Mouse (Mus musculus) intestine, embryonic 16.5 days (tissue): ENCODE data around the gene Ttc9b. TPM values are rescaled to one million over a fixed set of nuclear protein-coding genes. Genes with fewer than 3 reads are reported as not detected.

Experiments used
- ATAC-seq: fragments of 200-750 bp; cut with Nextera tagmentation; 2 replicates; pipeline ENCODE4 v1.8.0; 2017; ENCODE audit warnings: moderate TSS enrichment, moderate library complexity
- H3K27ac ChIP-seq: fragments of 300-500 bp; sonication (generic); 2 replicates; pipeline ENCODE4 v1.5.1; 2014; ENCODE audit warnings: mild to moderate bottlenecking, low read length
- H3K27me3 ChIP-seq: fragments of 300-500 bp; sonication (generic); replicated peaks from 2 replicates; pipeline ENCODE4 v1.6.1; 2014; ENCODE audit warnings: low read length, control low read depth, mixed read lengths; ENCODE audit not compliant: control insufficient read depth, insufficient read depth
- H3K36me3 ChIP-seq: fragments of 300-500 bp; sonication (generic); 2 replicates; pipeline ENCODE4 v1.6.1; 2014; ENCODE audit warnings: low read length, control low read depth; ENCODE audit not compliant: control insufficient read depth, insufficient read depth
- H3K4me1 ChIP-seq: fragments of 300-500 bp; sonication (generic); 2 replicates; pipeline ENCODE4 v1.6.1; 2014; ENCODE audit warnings: low read length, control low read depth, mixed read lengths; ENCODE audit not compliant: control insufficient read depth, insufficient read depth
- H3K4me2 ChIP-seq: fragments of 300-500 bp; sonication (generic); 2 replicates; pipeline ENCODE4 v1.6.1; 2014; ENCODE audit warnings: low read depth, low read length, control low read depth
- H3K4me3 ChIP-seq: fragments of 300-500 bp; sonication (generic); 2 replicates; pipeline ENCODE4 v1.5.1; 2014; ENCODE audit warnings: mild to moderate bottlenecking, low read length
- H3K9ac ChIP-seq: fragments of 300-500 bp; sonication (generic); 2 replicates; pipeline ENCODE4 v1.6.1; 2014; ENCODE audit warnings: low read depth, low read length
- H3K9me3 ChIP-seq: fragments of 300-500 bp; sonication (generic); 2 replicates; pipeline ENCODE4 v1.6.1; 2016; ENCODE audit warnings: low read length, control low read depth; ENCODE audit not compliant: control insufficient read depth
- WGBS: fragments of 180-500 bp; shearing (Covaris S2); extraction: QIAGEN DNeasy Blood & Tissue Kit; methylation state at CpG from one replicate; pipeline ENCODE4 v1.1.7; 2014; 5-methylcytosine and 5-hydroxymethylcytosine counted together
- polyA plus RNA-seq: library from polyadenylated mRNA; unstranded; fragments of >200 nt; fragmentation: Nextera tagmentation; extraction: Ambion mirVana; gene quantifications from 2 replicates; pipeline ENCODE4 v1.2.1, GENCODE M21; 2015

Gene Ttc9b
- polyA plus RNA-seq, 1 experiment from 2014 or later = 1.5 TPM

DNA sequence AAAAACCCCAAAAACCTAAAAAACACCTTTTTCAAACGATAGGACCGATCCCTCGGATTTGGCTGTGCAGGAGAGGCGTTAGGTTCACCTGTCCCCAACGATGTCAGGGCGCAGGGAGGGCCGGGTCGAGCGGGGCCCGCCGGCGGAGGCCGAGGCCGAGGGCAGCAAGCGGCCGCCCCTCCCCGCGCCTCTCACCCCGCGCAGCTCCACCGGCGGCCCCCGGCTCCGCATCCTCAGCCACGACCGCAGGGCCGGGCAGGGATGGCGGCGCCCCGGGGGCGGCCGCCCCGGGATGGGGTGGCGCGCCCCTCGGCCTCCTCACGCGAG, 20.4 kb downstream of the Ttc9b start:
- Histone ChIP-seq H3K4me1 (peaks cover 17% of the 10 kb centered on the region), H3K36me3 (no peaks in the 10 kb centered on the region), H3K27me3 (no peaks in the 10 kb centered on the region), H3K27ac (no peak overlapping the region; the same call in 1 of the 2 replicates), H3K4me2 (peak overlapping the region; percentile 99), H3K4me3 (peak overlapping the region; percentile 86), H3K9ac (peak overlapping the region; percentile 84), H3K9me3 (no peaks in the 10 kb centered on the region)
- WGBS = under 1% methylated on average over 31 of the region's 38 CpGs
- ATAC-seq = peak; percentile 75

DNA sequence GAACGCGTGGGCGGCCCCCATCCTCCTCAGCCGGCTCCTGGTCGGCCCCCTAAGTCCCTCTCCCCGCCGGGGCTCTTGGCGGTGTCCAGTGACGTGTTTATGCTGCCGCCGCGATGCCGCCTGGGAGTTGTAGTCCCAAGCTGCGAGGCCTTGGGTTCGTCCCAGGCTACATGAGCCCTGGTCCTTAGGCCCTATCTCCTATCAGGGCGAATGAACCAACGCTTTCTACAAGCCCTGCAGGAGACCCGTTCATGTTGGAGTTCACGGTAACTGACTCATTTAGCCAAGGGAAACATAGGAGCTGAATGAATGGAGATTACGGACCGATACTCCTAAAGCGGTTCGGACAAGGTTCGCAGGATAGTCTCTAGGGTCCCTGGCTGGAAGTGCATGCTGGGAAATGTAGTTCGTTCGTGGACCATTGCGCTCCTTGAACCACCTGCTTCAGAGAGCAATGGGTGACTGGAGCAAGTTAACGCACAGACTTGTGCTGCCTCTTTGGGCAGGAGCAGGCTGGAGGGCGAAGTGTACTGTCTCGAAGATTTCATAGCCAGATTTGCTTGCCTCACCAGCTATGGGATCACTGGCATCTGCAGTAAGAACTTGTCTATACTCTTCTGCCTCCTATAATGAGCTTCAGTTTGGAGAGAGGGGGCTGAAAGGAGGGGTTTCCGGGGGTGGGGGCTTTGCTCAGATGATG, 21.0 kb downstream of the Ttc9b start, which contains the start of gene Map3k10:
Gene Map3k10 (minus strand): TSS at position 77 of the 700 bp plus-strand sequence.
- Histone ChIP-seq H3K36me3 (no peaks in the 10 kb centered on the region), H3K4me3 (peak within 1 kb of the TSS; percentile 86), H3K27me3 (no peaks in the 10 kb centered on the region), H3K27ac (peak within 1 kb of the TSS; percentile 95), H3K9me3 (no peaks in the 10 kb centered on the region), H3K4me1 (peaks cover 17% of the 10 kb centered on the region), H3K9ac (peak within 1 kb of the TSS; percentile 84), H3K4me2 (peak within 1 kb of the TSS; percentile 99)
- under 1% methylated on average over 31 of the region's 31 CpGs for WGBS
- ATAC-seq = peak; percentile 99

DNA sequence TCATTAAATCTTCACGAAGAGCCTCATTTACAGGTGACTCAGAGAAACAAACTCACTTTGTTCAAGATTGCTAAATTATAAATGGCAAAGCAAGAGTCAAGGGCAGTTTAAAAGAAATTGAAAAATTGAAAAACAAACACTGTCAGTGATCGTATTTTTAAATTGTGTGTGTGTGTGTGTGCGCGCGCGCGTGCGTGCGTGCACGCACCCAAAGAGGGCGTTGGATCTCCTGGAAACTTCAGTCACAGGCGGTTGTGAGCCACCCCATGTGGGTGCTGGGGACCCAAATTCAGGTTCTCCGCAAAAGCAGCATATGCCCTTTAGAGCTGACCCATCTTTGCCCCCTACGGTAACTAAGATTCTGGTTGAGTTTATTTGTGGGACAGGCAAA, 21.5 kb downstream of the Ttc9b start:
- no peaks in the 10 kb centered on the region for H3K27me3 ChIP-seq
- no peak for ATAC-seq
- H3K27ac ChIP-seq = no peak overlapping the region
- peak overlapping the region; percentile 84; the same call in 1 of the 2 replicates for H3K9ac ChIP-seq
- peak overlapping the region; percentile 86 for H3K4me3 ChIP-seq
- H3K9me3 ChIP-seq = no peaks in the 10 kb centered on the region
- H3K4me1 ChIP-seq = peaks cover 17% of the 10 kb centered on the region
- WGBS = 29% methylated on average over 14 of the region's 14 CpGs
- H3K36me3 ChIP-seq = no peaks in the 10 kb centered on the region
- H3K4me2 ChIP-seq = peak overlapping the region; percentile 99

DNA sequence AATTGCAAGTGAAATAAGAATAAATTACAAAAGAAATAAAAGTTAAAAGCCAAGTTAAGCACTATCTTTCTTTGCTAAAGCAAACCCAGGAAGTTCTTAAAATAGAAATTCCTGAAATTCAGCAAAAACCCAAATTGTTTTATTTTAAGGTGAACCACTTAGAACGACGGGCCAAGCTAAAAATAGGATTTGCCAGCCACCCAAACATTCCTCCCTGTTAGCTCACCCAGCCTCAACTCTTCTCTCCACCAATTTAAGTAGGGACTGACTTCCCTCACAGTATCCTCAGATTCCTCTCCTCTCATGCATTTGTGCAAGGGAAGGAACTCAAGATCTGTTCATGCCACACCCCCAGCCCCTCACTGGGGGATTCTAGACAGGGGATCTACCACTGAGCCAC, 29.5 kb downstream of the Ttc9b start:
- Histone ChIP-seq H3K9me3 (no peaks in the 10 kb centered on the region), H3K27ac (no peak overlapping the region), H3K27me3 (no peaks in the 10 kb centered on the region), H3K4me1 (no peaks in the 10 kb centered on the region), H3K9ac (no peak overlapping the region), H3K36me3 (no peaks in the 10 kb centered on the region), H3K4me3 (no peak overlapping the region), H3K4me2 (no peak overlapping the region)
- WGBS = 54% methylated on average over 2 of the region's 2 CpGs
- ATAC-seq = no peak

DNA sequence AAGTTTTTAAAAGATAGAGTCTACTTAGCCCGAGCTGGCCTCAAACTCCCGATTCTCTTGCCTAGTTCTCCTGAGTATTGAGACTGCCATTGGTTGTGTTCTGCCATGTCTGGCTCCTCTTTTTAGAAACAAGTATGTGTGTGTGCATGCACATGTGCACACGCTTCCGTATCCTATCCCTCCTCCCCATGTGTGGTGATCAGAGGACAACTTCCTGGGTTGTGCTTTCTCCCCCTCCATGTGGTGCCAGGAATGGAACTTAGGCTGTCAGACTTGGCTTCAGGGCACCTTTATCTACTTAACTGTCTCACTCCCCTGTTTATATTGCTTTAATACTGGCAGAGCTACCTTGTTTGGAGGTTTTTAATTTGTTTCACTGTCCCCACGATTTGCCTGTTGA, 31.5 kb downstream of the Ttc9b start:
- Histone ChIP-seq H3K27me3 (no peaks in the 10 kb centered on the region), H3K36me3 (no peaks in the 10 kb centered on the region), H3K27ac (no peak overlapping the region), H3K4me2 (0 out of 2 replicates have a peak overlapping the region, but pooled peaks have one; percentile 12), H3K4me1 (0 out of 2 replicates have a peak, but pooled peaks cover 4% of the 10 kb centered on the region), H3K9me3 (no peaks in the 10 kb centered on the region), H3K9ac (no peak overlapping the region), H3K4me3 (no peak overlapping the region)
- ATAC-seq = no peak
- 41% methylated on average over 5 of the region's 5 CpGs for WGBS

DNA sequence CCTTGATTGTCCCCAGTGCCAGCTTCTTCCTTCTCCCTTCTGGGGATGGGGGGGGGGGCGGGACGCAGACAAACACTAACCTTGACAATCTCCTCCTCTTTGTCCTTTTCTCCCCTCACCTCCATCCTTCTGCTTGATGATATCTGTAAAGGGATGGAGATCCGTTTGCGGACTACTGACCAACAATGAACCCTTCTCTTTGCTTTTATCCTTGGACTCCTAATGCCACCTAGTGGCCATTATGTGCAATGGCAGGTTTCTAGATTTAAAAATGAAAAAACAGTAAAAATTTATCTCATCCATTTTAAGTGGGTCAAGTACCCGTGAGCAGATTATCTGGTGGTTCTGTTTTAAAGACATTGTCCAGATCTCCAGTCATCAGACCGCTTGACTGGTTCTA, 32.0 kb downstream of the Ttc9b start:
- under 1% methylated on average over 6 of the region's 6 CpGs for WGBS
- ATAC-seq = no peak
- 0 out of 2 replicates have a peak overlapping the region, but pooled peaks have one; percentile 12 for H3K4me2 ChIP-seq

DNA sequence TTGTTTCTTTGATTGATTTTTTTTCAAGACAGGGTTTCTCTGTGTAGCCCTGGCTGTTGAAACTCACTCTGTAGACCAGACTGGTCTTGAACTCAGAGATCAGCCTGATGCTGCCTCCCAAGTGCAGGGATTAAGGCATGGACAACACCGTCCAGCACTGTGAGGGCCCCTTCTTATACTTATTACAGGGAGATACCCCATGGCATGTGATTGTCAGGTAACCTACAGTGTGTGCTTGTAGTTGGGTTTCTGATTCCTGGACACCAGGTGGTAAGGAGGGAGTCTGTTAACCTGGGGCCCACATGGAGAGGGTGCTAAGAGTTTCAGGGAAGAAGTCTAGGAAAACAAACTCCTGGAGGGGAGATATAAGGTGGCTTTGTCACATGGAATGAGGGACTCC, 33.3 kb downstream of the Ttc9b start:
- H3K4me1 ChIP-seq = 0 out of 2 replicates have a peak, but pooled peaks cover 4% of the 10 kb centered on the region
- H3K27me3 ChIP-seq = no peaks in the 10 kb centered on the region
- H3K4me3 ChIP-seq = no peak overlapping the region
- H3K9me3 ChIP-seq = no peaks in the 10 kb centered on the region
- 85% methylated on average over 1 of the region's 1 CpGs for WGBS
- no peaks in the 10 kb centered on the region for H3K36me3 ChIP-seq
- ATAC-seq = no peak
- no peak overlapping the region for H3K4me2 ChIP-seq
- no peak overlapping the region for H3K9ac ChIP-seq
- no peak overlapping the region for H3K27ac ChIP-seq

More for the DNA sequence above, 32.0 kb downstream of the Ttc9b start:
- Histone ChIP-seq H3K4me1 (0 out of 2 replicates have a peak, but pooled peaks cover 4% of the 10 kb centered on the region), H3K4me3 (no peak overlapping the region), H3K27ac (no peak overlapping the region), H3K9me3 (no peaks in the 10 kb centered on the region), H3K9ac (no peak overlapping the region), H3K36me3 (no peaks in the 10 kb centered on the region), H3K27me3 (no peaks in the 10 kb centered on the region)

DNA sequence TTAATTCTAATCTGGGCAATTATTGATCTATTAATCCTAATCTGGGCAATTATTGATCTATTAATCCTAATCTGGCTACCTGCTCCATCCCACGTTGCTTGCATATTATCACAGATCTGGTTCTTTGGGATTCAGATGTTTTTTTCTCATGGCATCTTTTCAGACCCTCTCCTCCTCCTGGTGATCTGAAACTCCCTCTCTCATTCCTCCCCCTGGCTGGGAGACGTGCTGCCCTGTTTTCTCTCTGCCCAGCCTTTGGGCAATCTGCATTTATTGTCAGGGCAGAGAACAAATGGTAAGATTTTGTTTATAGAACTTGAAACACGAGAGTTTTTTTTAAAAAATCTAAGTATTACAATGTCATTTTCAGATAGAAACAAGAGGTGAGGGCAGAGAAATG, 34.1 kb downstream of the Ttc9b start:
- WGBS = 60% methylated on average over 3 of the region's 3 CpGs
- H3K4me2 ChIP-seq = no peak overlapping the region; the same call in 1 of the 2 replicates
- no peaks in the 10 kb centered on the region for H3K9me3 ChIP-seq

DNA sequence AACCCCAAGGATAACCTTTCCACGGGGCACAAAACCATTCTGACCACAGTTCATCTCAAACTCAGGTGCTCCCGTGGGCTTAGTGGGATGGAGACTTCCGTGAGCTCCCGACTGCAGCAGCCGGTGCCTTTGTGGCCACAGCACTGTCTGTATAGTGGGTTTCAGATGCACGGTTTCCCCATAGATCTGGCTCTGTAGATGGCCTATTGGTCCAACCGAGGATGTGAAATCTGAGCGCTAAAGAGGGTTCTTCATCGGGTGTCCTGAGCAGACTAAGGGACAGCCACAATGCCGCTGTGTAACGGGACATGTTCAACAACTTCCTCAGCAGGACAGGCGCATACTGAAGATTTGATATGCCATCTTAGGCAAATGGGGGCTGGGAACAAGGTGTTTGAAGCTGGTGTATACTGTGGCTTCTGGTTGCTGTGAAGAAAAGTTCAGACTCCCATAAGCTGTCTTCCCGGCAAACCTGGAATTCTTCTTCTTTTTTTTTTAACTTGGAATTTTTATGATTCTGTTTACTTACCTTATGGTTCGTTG, 34.6 kb downstream of the Ttc9b start:
- Histone ChIP-seq H3K36me3 (no peaks in the 10 kb centered on the region), H3K9me3 (no peaks in the 10 kb centered on the region), H3K27ac (peak overlapping the region; percentile 64; the same call in 1 of the 2 replicates), H3K9ac (peak overlapping the region; percentile 67), H3K4me1 (0 out of 2 replicates have a peak, but pooled peaks cover 4% of the 10 kb centered on the region), H3K27me3 (no peaks in the 10 kb centered on the region), H3K4me3 (peak overlapping the region; percentile 47), H3K4me2 (peak overlapping the region; percentile 64)
- WGBS = 31% methylated on average over 14 of the region's 14 CpGs
- ATAC-seq = no peak

More for the DNA sequence above, 34.1 kb downstream of the Ttc9b start:
- Histone ChIP-seq H3K27ac (no peak overlapping the region), H3K36me3 (no peaks in the 10 kb centered on the region), H3K4me3 (no peak overlapping the region), H3K9ac (peak overlapping the region; percentile 67; the same call in 1 of the 2 replicates), H3K4me1 (0 out of 2 replicates have a peak, but pooled peaks cover 4% of the 10 kb centered on the region), H3K27me3 (no peaks in the 10 kb centered on the region)
- ATAC-seq = no peak
